Mouse (Mus musculus): ENCODE measurements around the gene Actl6b. TPM values are rescaled to one million over a fixed set of nuclear protein-coding genes. Genes with fewer than 3 reads are reported as not detected.

Actl6b gene
- total RNA-seq (2021), result not detected
- long read RNA-seq, experiment 1, result 0 reads
- long read RNA-seq, experiment 2, result 0 reads

- H3K27ac ChIP-seq, result no peak within 1 kb of the TSS
- DNase-seq, result peak; percentile 80
- intact Hi-C loops (cut with DNase I), result no loop called here
- no peak within 1 kb of the TSS; the same call in 1 of the 2 replicates for H3K4me3 ChIP-seq
- no peak for TF ChIP-seq CTCF (IDR thresholded peaks at IDR 0.05)
These were observed at the start of gene Actl6b for GRCm38 (mm10) chr5:137553411-137553837. Gene Actl6b (plus strand): TSS chr5:137553517.

- no peak overlapping the region for H3K27ac ChIP-seq
- intact Hi-C loops (cut with DNase I), result loop anchor here (5.0 to 10.0 kb wide), 4 partner anchors 98 to 241 kb away; partner anchors contain the start of genes Mospd3, Nyap1, Slc12a9 and Srrt
- no peak for DNase-seq
- H3K4me3 ChIP-seq, result no peak overlapping the region
- no peak for TF ChIP-seq CTCF (IDR thresholded peaks at IDR 0.05)
These were observed 49.3 kb upstream of the Actl6b start for GRCm38 (mm10) chr5:137504041-137504440.

DNA sequence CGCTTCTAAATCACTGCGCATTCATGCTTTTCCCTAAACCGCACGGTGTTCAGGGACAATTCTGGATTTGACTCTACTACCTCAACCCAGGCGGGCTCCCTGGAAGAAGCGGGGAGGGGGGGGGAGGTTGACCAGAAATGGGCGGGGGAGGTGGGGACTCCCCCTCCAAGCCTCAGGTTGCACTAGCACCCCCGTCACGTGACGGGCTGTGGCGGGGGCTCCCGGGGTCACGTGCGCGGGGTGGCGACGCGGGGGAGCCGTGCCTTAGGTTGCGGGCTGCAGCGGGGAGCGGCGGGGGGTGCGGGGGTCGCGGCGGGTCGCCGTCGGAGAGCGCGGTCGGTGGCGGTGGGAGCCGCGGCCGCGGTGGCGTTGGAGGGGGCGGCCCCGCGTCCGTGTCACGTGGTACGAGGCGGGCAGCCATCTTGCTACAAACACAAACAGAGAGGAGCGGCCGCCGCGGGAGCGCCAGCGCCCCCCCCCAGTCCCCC lies 43.3 kb upstream of the Actl6b start:
- intact Hi-C loops (cut with DNase I), result no loop called here
- no peak for TF ChIP-seq CTCF (IDR thresholded peaks at IDR 0.05)

GRCm38 (mm10) chr5:137510573-137511390 lies 42.5 kb upstream of the Actl6b start:
- Histone ChIP-seq H3K27ac (peak overlapping the region; percentile 93), H3K4me3 (peak overlapping the region; percentile 87)
- peak; percentile 60 for DNase-seq
- no peak for TF ChIP-seq CTCF (IDR thresholded peaks at IDR 0.05)
- intact Hi-C loops (cut with DNase I), result no loop called here

More for the DNA sequence above, 43.3 kb upstream of the Actl6b start:
- peak; percentile 90 for DNase-seq
- Histone ChIP-seq H3K27ac (peak overlapping the region; percentile 93), H3K4me3 (peak overlapping the region; percentile 87)

DNA sequence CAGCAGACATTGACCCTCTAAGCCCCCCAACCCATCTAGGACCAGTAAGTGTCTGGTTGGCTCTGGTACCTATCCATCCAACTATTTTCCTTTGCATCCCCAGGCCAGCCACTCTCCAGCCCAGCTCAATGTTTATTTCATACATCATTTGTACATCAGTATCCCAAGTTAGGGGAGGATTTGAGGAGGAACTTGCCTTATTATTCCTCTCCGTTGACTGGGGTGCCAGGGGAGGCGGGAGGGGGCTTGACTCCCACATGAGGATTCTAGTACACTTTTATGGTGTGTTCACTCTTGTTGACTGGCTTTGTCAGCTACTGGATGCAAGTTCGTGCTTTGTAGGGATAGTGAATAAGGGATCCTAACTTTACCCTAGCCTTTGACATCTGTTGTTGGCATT lies 41.6 kb upstream of the Actl6b start:
- H3K27ac ChIP-seq, result peak overlapping the region; percentile 93; the same call in 1 of the 2 replicates
- intact Hi-C loops (cut with DNase I), result no loop called here
- TF ChIP-seq CTCF (IDR thresholded peaks at IDR 0.05), result no peak
- H3K4me3 ChIP-seq, result peak overlapping the region; percentile 87
- DNase-seq, result no peak

DNA sequence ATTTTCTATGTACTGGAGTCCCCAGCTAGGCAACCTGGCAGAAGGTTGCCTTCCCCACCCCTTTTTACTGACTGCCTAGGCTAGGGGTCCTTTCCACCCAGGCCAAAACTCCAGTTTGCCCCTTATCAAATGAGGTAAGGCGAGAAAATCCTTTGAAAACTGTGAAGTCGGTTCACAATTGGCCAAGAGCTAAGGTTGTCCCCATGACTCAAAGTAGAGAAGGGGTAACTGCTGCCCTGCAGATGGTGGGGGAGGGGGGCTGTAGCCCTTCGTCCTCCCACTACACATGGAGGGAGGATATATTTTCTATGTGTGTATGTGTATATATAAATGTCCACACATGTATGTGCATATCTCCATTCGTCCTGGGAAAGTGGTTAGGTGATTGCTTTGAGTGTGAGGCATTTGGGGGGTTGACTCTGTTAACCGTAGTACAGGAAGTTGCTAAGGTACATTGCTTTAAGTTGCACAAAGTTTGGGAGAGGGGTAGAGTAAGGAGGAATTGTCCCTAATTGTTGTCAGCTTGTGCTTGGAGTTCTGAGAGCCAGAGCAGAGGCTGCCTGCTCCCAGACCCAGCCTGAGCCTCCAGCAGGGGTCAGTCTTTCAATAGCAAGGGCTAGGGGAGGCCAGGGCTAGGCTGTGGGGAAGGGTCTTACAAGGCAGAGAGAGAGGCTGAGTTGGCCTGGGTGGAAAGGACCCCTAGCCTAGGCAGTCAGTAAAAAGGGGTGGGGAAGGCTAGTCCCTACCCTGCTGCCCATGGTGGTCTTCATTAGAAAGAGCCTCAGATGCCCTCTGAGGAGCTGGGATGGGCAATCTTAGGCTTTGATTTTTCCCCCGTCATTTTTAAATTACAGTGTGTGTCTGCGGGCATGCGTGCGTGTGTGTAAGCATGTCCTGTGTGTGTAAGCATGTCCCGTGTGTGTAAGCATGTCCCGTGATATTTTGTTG lies 40.2 kb upstream of the Actl6b start:
- Histone ChIP-seq H3K27ac (peak overlapping the region; percentile 44; the same call in 1 of the 2 replicates), H3K4me3 (no peak overlapping the region)
- peak; percentile 60 for TF ChIP-seq CTCF (IDR thresholded peaks at IDR 0.05)
- peak; percentile 40 for DNase-seq
- intact Hi-C loops (cut with DNase I), result no loop called here

DNA sequence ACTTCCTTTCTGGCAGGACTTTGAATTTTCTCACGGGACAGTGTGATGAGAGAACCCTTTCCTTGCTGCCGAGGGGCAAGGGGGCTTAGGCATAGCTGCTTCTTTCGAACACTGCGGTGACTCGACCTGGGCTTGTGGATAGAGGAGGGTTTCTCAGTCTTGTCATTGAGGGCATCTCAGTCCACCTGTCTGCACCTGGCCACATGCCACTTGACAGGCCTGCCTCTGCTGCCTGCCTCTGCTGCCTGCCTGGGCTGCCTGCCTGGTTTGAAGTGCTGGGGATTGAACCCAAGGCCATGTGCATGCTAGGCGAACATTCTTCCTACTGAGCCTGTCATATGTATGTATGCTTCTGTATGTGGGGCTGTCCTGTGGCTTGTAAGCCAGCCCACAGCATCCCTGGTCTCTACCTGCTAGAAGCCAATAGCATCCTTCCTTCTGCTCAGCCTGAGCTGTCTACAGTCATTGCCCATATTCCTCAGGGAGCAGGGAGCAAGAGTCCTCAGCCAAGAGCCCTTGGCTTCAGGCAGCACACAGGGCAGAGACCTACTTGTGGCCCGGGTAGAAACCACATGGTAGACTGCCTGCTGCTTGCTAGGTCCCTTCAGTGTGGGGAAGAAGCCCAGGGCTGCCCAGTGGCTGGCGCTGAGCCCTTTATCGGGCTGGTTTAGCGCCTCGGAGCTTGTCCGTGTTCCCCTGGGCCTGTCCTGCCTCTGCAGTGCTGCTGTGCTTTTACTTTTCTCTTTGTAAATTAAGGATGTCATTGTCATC lies 39.2 kb upstream of the Actl6b start:
- Histone ChIP-seq H3K27ac (peak overlapping the region; percentile 38; the same call in 1 of the 2 replicates), H3K4me3 (no peak overlapping the region; the same call in 1 of the 2 replicates)
- intact Hi-C loops (cut with DNase I), result no loop called here
- DNase-seq, result peak; percentile 33
- no peak for TF ChIP-seq CTCF (IDR thresholded peaks at IDR 0.05)

DNA sequence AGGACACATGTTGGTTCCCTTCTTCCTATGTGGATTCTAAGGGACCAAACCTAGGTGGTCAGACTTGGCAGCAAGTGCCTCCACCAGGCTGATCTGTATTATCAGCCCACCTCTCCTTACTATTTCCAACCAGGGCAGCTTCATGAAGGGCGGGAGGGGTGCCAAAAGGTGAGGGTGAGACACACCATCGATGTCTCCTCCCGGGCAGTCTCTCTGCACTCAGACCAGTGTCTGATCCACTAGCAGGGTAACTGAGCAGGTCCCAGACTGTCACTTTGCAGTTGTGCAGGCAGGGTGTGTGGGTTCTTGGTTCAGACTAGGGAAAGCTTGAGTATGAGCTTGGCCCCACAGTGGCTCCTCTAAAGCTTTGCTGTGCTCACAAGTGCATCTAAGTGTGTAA lies 38.5 kb upstream of the Actl6b start:
- no peak overlapping the region for H3K27ac ChIP-seq
- TF ChIP-seq CTCF (IDR thresholded peaks at IDR 0.05), result no peak
- intact Hi-C loops (cut with DNase I), result no loop called here

GRCm38 (mm10) chr5:137518436-137518835 lies 34.9 kb upstream of the Actl6b start, which contains the start of gene Gigyf1:
Gene Gigyf1 (plus strand): TSS chr5:137518548.
- H3K4me3 ChIP-seq, result no peak within 1 kb of the TSS
- DNase-seq, result peak; percentile 43
- intact Hi-C loops (cut with DNase I), result no loop called here
- H3K27ac ChIP-seq, result no peak within 1 kb of the TSS
- TF ChIP-seq CTCF (IDR thresholded peaks at IDR 0.05), result peak; percentile 61

More for the DNA sequence above, 38.5 kb upstream of the Actl6b start:
- no peak for DNase-seq
- H3K4me3 ChIP-seq, result no peak overlapping the region

GRCm38 (mm10) chr5:137519691-137520550 lies 33.4 kb upstream of the Actl6b start:
- DNase-seq, result no peak
- Histone ChIP-seq H3K4me3 (no peak overlapping the region), H3K27ac (no peak overlapping the region)
- intact Hi-C loops (cut with DNase I), result no loop called here
- no peak for TF ChIP-seq CTCF (IDR thresholded peaks at IDR 0.05)

GRCm38 (mm10) chr5:137521861-137522260 lies 31.5 kb upstream of the Actl6b start:
- no peak overlapping the region for H3K4me3 ChIP-seq
- no peak for TF ChIP-seq CTCF (IDR thresholded peaks at IDR 0.05)
- no peak for DNase-seq
- intact Hi-C loops (cut with DNase I), result no loop called here
- no peak overlapping the region for H3K27ac ChIP-seq
